Mouse (Mus musculus) heart, adult 2 months (tissue): ENCODE measurements around the gene Fgfr2. TPM values are rescaled to one million over a fixed set of nuclear protein-coding genes. Genes with fewer than 3 reads are reported as not detected.

Source experiments
- DNase-seq, 2 experiments: peaks; one replicate each; pipeline ENCODE4 v3.0.0; 2021
- H3K27ac ChIP-seq: fragments of 200-600 bp; 2 replicates; pipeline ENCODE4 v1.8.1; 2022
- H3K27me3 ChIP-seq: fragments of 200-500 bp; 2 replicates; pipeline ENCODE4 v1.6.1; 2012; ENCODE audit warnings: mild to moderate bottlenecking, low read length, inconsistent platforms, mixed read lengths; ENCODE audit not compliant: control insufficient read depth, insufficient read depth
- H3K36me3 ChIP-seq: fragments of 200-500 bp; 2 replicates; pipeline ENCODE4 v1.6.1; 2012; ENCODE audit warnings: low read length, inconsistent platforms; ENCODE audit not compliant: control insufficient read depth, insufficient read depth
- H3K4me1 ChIP-seq: fragments of 200-500 bp; 2 replicates; pipeline ENCODE4 v1.6.1; 2011; ENCODE audit warnings: low read length; ENCODE audit not compliant: control insufficient read depth, insufficient read depth
- H3K4me3 ChIP-seq: fragments of 200-600 bp; 2 replicates; pipeline ENCODE4 v1.8.1; 2022
- H3K79me2 ChIP-seq: fragments of 200-500 bp; replicated peaks from 2 replicates; pipeline ENCODE4 v1.6.1; 2012; ENCODE audit warnings: mild to moderate bottlenecking, inconsistent platforms, low read length, moderate library complexity, mixed read lengths; ENCODE audit not compliant: control insufficient read depth, insufficient read depth
- H3K9ac ChIP-seq: fragments of 200-500 bp; 2 replicates; pipeline ENCODE4 v1.6.1; 2012; ENCODE audit warnings: low read depth, mild to moderate bottlenecking, control low read depth, inconsistent platforms, low read length, mixed read lengths
- CTCF ChIP-seq: fragments of 200-600 bp; IDR thresholded peaks from 2 replicates; pipeline ENCODE4 v1.8.1; 2022; ENCODE audit warnings: antibody characterized with exemption, mild to moderate bottlenecking, moderate library complexity
- EP300 ChIP-seq: fragments of 200-500 bp; IDR thresholded peaks from 2 replicates; pipeline ENCODE4 v1.6.1; 2011; ENCODE audit warnings: low read depth, low read length, control low read depth; ENCODE audit not compliant: insufficient read depth
- POLR2A ChIP-seq: fragments of 200-500 bp; IDR thresholded peaks from 2 replicates; pipeline ENCODE4 v1.6.1; 2011; ENCODE audit warnings: mild to moderate bottlenecking, low read depth, low read length, control low read depth; ENCODE audit not compliant: insufficient read depth
- WGBS: fragments of 180-500 bp; shearing (Covaris S2); methylation state at CpG from one replicate; pipeline ENCODE4 v1.1.7; 2018; 5-methylcytosine and 5-hydroxymethylcytosine counted together
- intact Hi-C: fragments of 180-260 bp; cut with DNase I; formaldehyde crosslinking; loops from one replicate; pipeline ENCODE4 v1.15.1; 2025
- polyA plus RNA-seq: library from polyadenylated mRNA; depleted of rRNA; stranded (reverse); fragments of >200 nt; gene quantifications from 2 replicates; pipeline ENCODE4 v1.2.3, GENCODE M21; 2012
- total RNA-seq, 2 experiments: library from RNA; stranded (reverse); gene quantifications; 2 replicates each; pipeline ENCODE4 v1.2.3; 2021

Fgfr2 gene
- total and polyA plus RNA-seq, 3 experiments: 1.1 to 2.0 (median 1.3) TPM

GRCm38 (mm10) chr7:132247567-132247966, 875.6 kb downstream of the Fgfr2 start:
- no peaks in the 10 kb centered on the region for H3K36me3 ChIP-seq
- intact Hi-C loops: loop anchor here (2.0 to 5.0 kb wide), 3 partner anchors 49 to 91 kb away; partner anchors contain the start of gene Chst15
- no peak overlapping the region for H3K27ac ChIP-seq
- H3K9ac ChIP-seq: no peak overlapping the region
- H3K4me1 ChIP-seq: peaks cover 11% of the 10 kb centered on the region
- no peaks in the 10 kb centered on the region for H3K27me3 ChIP-seq
- no peaks in the 10 kb centered on the region for H3K79me2 ChIP-seq
- 73% methylated on average over 11 of the region's 11 CpGs for WGBS
- H3K4me3 ChIP-seq: no peak overlapping the region
- DNase-seq: no peak
- TF ChIP-seq POLR2A (no peak), CTCF (no peak), EP300 (no peak)

GRCm38 (mm10) chr7:132247091-132247490, 876.1 kb downstream of the Fgfr2 start:
- intact Hi-C loops: loop anchor here (2.0 to 5.0 kb wide), 3 partner anchors 50 to 92 kb away; partner anchors contain the start of gene Chst15
- H3K9ac ChIP-seq: no peak overlapping the region

GRCm38 (mm10) chr7:132245730-132246129, 877.4 kb downstream of the Fgfr2 start:
- DNase-seq: peak; percentile 31 to 58
- H3K27ac ChIP-seq: peak overlapping the region; percentile 65
- H3K4me3 ChIP-seq: no peak overlapping the region
- intact Hi-C loops: loop anchor here (2.0 to 5.0 kb wide), 3 partner anchors 51 to 93 kb away; partner anchors contain the start of gene Chst15
- H3K9ac ChIP-seq: no peak overlapping the region
- WGBS: 54% methylated on average over 6 of the region's 6 CpGs
- no peaks in the 10 kb centered on the region for H3K79me2 ChIP-seq
- no peaks in the 10 kb centered on the region for H3K27me3 ChIP-seq
- H3K36me3 ChIP-seq: no peaks in the 10 kb centered on the region
- H3K4me1 ChIP-seq: peaks cover 11% of the 10 kb centered on the region
- peak; percentile 95 for TF ChIP-seq EP300
- no peak for TF ChIP-seq CTCF
- TF ChIP-seq POLR2A: 0 out of 2 replicates have a peak, but pooled peaks have one; percentile 20

More at GRCm38 (mm10) chr7:132247091-132247490, 876.1 kb downstream of the Fgfr2 start:
- Histone ChIP-seq H3K36me3 (no peaks in the 10 kb centered on the region), H3K27ac (no peak overlapping the region), H3K4me1 (peaks cover 11% of the 10 kb centered on the region), H3K27me3 (no peaks in the 10 kb centered on the region), H3K4me3 (no peak overlapping the region), H3K79me2 (no peaks in the 10 kb centered on the region)
- TF ChIP-seq POLR2A: no peak
- no peak for TF ChIP-seq CTCF
- TF ChIP-seq EP300: no peak
- no peak for DNase-seq
- 86% methylated on average over 5 of the region's 5 CpGs for WGBS

- intact Hi-C loops: loop anchor here (5.0 kb wide), 1 partner anchor 73 kb away; the partner anchor contains the start of gene Chst15
- TF ChIP-seq POLR2A (no peak), EP300 (no peak), CTCF (no peak)
- DNase-seq: no peak
- 91% methylated on average over 14 of the region's 14 CpGs for WGBS
- H3K4me3 ChIP-seq: no peak overlapping the region
- H3K9ac ChIP-seq: no peak overlapping the region
- no peaks in the 10 kb centered on the region for H3K27me3 ChIP-seq
- H3K36me3 ChIP-seq: no peaks in the 10 kb centered on the region
- no peak overlapping the region for H3K27ac ChIP-seq
- H3K4me1 ChIP-seq: peaks cover 8% of the 10 kb centered on the region
- no peaks in the 10 kb centered on the region for H3K79me2 ChIP-seq
Observed at GRCm38 (mm10) chr7:132244637-132245036, 878.5 kb downstream of the Fgfr2 start.

GRCm38 (mm10) chr7:132243225-132243624, 879.9 kb downstream of the Fgfr2 start:
- Histone ChIP-seq H3K4me1 (peaks cover 12% of the 10 kb centered on the region), H3K27ac (peak overlapping the region; percentile 61), H3K79me2 (no peaks in the 10 kb centered on the region), H3K9ac (no peak overlapping the region), H3K27me3 (no peaks in the 10 kb centered on the region), H3K36me3 (peaks cover 3% of the 10 kb centered on the region; the same call in 1 of the 2 replicates), H3K4me3 (no peak overlapping the region)
- intact Hi-C loops: no loop called here
- DNase-seq: no peak
- 26% methylated on average over 5 of the region's 5 CpGs for WGBS
- TF ChIP-seq EP300: no peak
- no peak for TF ChIP-seq CTCF
- no peak for TF ChIP-seq POLR2A

GRCm38 (mm10) chr7:132242617-132243141, 880.5 kb downstream of the Fgfr2 start:
- H3K27ac ChIP-seq: peak overlapping the region; percentile 61; the same call in 1 of the 2 replicates
- WGBS: 30% methylated on average over 4 of the region's 4 CpGs
- H3K79me2 ChIP-seq: no peaks in the 10 kb centered on the region
- intact Hi-C loops: no loop called here
- H3K27me3 ChIP-seq: no peaks in the 10 kb centered on the region
- H3K4me1 ChIP-seq: peaks cover 17% of the 10 kb centered on the region
- peaks cover 7% of the 10 kb centered on the region for H3K36me3 ChIP-seq
- TF ChIP-seq EP300: no peak
- TF ChIP-seq POLR2A: no peak
- no peak for TF ChIP-seq CTCF
- peak in 1 of 2 experiments; percentile 62 for DNase-seq
- H3K4me3 ChIP-seq: no peak overlapping the region
- H3K9ac ChIP-seq: no peak overlapping the region
